Mouse (Mus musculus) CH12.LX (cell line): ENCODE data around the gene Zfp746.

ENCODE experiments used
- CTCF ChIP-seq, 2 experiments: IDR thresholded peaks in 1 of 2; conservative IDR thresholded peaks in 1 of 2; 2 replicates each; pipeline ENCODE4 v1.5.1; 2011 to 2012; ENCODE audit warnings: low read depth in 2 of 2, low read length in 2 of 2, improper control_type of control experiment in 1 of 2, inconsistent platforms in 1 of 2, mild to moderate bottlenecking in 1 of 2, moderate library complexity in 1 of 2
- MXI1 ChIP-seq: IDR thresholded peaks from 2 replicates; pipeline ENCODE4 v1.6.1; 2011; ENCODE audit warnings: mild to moderate bottlenecking, low read depth, low read length, improper control_type of control experiment

DNA sequence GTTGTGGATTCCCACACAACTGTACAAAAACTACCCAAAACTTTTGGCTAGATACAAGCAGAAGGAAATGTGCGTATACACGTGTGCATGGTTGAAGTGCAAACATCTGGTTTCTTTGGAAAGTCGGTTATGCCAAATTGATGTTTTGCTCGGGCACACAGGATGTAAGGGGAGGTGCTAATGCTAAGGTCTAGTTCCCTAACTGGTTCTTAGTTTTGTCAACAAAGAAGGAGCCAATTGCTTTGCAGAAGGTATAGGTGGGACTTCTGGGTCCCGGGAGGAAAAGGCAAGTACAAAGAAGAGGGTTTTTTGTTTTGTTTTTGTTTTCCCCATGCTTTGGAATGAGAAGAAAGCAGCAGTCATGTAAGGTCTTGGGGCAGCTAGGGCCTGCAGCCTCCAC, 13.1 kb downstream of the Zfp746 start:
- no peak for TF ChIP-seq MXI1
- TF ChIP-seq CTCF (conservative IDR thresholded peaks at IDR 0.05 in 1 of 2, IDR thresholded peaks at IDR 0.05 in 1 of 2; ENCODE audit: low read depth in 2 of 2, low read length in 2 of 2), result no peak
